Mouse (Mus musculus) MEL (cell line): ENCODE results near the gene Crim1. TPM values are rescaled to one million over a fixed set of nuclear protein-coding genes. Genes with fewer than 3 reads are reported as not detected.
A peak's percentile ranks its signal among the peaks of the same experiment; 100 is the strongest.

Source experiments
- DNase-seq: peaks from one replicate; pipeline ENCODE4 v3.0.0; 2011; ENCODE audit warnings: low read depth, low spot score
- H3K27ac ChIP-seq: 2 replicates; pipeline ENCODE4 v1.5.1; 2012; ENCODE audit warnings: low read depth, mild to moderate bottlenecking, control low read depth, low read length, moderate library complexity; ENCODE audit not compliant: control insufficient read depth
- H3K27me3 ChIP-seq, 2 experiments: fragments of 150-350 bp in 1 of 2; sonication (generic) in 1 of 2; 2 replicates each; pipeline ENCODE4 v1.6.1; 2012; ENCODE audit warnings: low read length in 2 of 2, mild to moderate bottlenecking in 2 of 2, improper control_type of control experiment in 1 of 2, moderate library complexity in 1 of 2; ENCODE audit not compliant: insufficient read depth in 2 of 2, control insufficient read depth in 1 of 2
- H3K36me3 ChIP-seq, 2 experiments: 2 replicates each; pipeline ENCODE4 v1.6.1; 2012 to 2014; ENCODE audit warnings: low read length in 2 of 2, improper control_type of control experiment in 1 of 2, inconsistent platforms in 1 of 2, mild to moderate bottlenecking in 1 of 2; ENCODE audit not compliant: insufficient read depth in 2 of 2, control insufficient read depth in 1 of 2
- H3K4me1 ChIP-seq, 2 experiments: fragments of 150-350 bp in 1 of 2; sonication (generic) in 1 of 2; 2 replicates each; pipeline ENCODE4 v1.6.1; 2012; ENCODE audit warnings: low read length in 2 of 2, improper control_type of control experiment in 1 of 2, mild to moderate bottlenecking in 1 of 2; ENCODE audit not compliant: insufficient read depth in 2 of 2, control insufficient read depth in 1 of 2
- H3K4me3 ChIP-seq, 2 experiments: fragments of 150-350 bp in 1 of 2; sonication (generic) in 1 of 2; 2 replicates each; pipeline ENCODE4 v1.5.1; 2012; ENCODE audit warnings: low read depth in 2 of 2, low read length in 2 of 2, mild to moderate bottlenecking in 2 of 2, moderate library complexity in 2 of 2, control low read depth in 1 of 2, improper control_type of control experiment in 1 of 2; ENCODE audit not compliant: control insufficient read depth in 1 of 2, insufficient read depth in 1 of 2
- H3K79me2 ChIP-seq: 2 replicates; pipeline ENCODE4 v1.6.1; 2012; ENCODE audit warnings: mild to moderate bottlenecking, low read length, moderate library complexity; ENCODE audit not compliant: control insufficient read depth, poor library complexity, insufficient read depth
- H3K9ac ChIP-seq: 2 replicates; pipeline ENCODE4 v1.6.1; 2012; ENCODE audit warnings: low read depth, mild to moderate bottlenecking, control low read depth, low read length, moderate library complexity; ENCODE audit not compliant: control insufficient read depth, poor library complexity, severe bottlenecking
- H3K9me3 ChIP-seq: fragments of 150-350 bp; sonication (generic); replicated peaks from 2 replicates; pipeline ENCODE4 v1.6.1; 2012; ENCODE audit warnings: mild to moderate bottlenecking, low read length, improper control_type of control experiment, moderate library complexity; ENCODE audit not compliant: insufficient read depth
- BHLHE40 ChIP-seq: IDR thresholded peaks from 2 replicates; pipeline ENCODE4 v1.6.1; 2012; ENCODE audit warnings: low read depth, mild to moderate bottlenecking, inconsistent platforms, low read length, improper control_type of control experiment, borderline replicate concordance
- CHD2 ChIP-seq: IDR thresholded peaks from 2 replicates; pipeline ENCODE4 v1.6.1; 2011; ENCODE audit warnings: low read length, improper control_type of control experiment
- ELF1 ChIP-seq: IDR thresholded peaks from 2 replicates; pipeline ENCODE4 v1.6.1; 2014; ENCODE audit warnings: low read depth, mild to moderate bottlenecking, inconsistent platforms, low read length, improper control_type of control experiment, moderate library complexity
- ETS1 ChIP-seq: IDR thresholded peaks from 2 replicates; pipeline ENCODE4 v1.6.1; 2012; ENCODE audit warnings: low read depth, mild to moderate bottlenecking, inconsistent platforms, low read length, improper control_type of control experiment, moderate library complexity
- MAFK ChIP-seq: IDR thresholded peaks from 2 replicates; pipeline ENCODE4 v1.6.1; 2011; ENCODE audit warnings: low read depth, mild to moderate bottlenecking, low read length, improper control_type of control experiment, borderline replicate concordance
- MYB ChIP-seq: IDR thresholded peaks from 2 replicates; pipeline ENCODE4 v1.6.1; 2011; ENCODE audit warnings: mild to moderate bottlenecking, low read depth, low read length, improper control_type of control experiment
- TBP ChIP-seq: IDR thresholded peaks from 2 replicates; pipeline ENCODE4 v1.8.0; 2011; ENCODE audit warnings: low read depth, low read length, improper control_type of control experiment
- TCF12 ChIP-seq: IDR thresholded peaks from 2 replicates; pipeline ENCODE4 v1.6.1; 2014; ENCODE audit warnings: low read depth, mild to moderate bottlenecking, inconsistent platforms, low read length, improper control_type of control experiment, moderate library complexity
- USF1 ChIP-seq: IDR thresholded peaks from 2 replicates; pipeline ENCODE4 v1.6.1; 2014; ENCODE audit warnings: low read depth, mild to moderate bottlenecking, inconsistent platforms, low read length, improper control_type of control experiment, moderate library complexity
- ZKSCAN1 ChIP-seq: IDR thresholded peaks from 2 replicates; pipeline ENCODE4 v1.6.1; 2012; ENCODE audit warnings: low read depth, mild to moderate bottlenecking, inconsistent platforms, low read length, improper control_type of control experiment, moderate library complexity
- ZMIZ1 ChIP-seq: IDR thresholded peaks from 2 replicates; pipeline ENCODE4 v1.6.1; 2012; ENCODE audit warnings: low read depth, mild to moderate bottlenecking, inconsistent platforms, low read length, improper control_type of control experiment, moderate library complexity
- polyA plus RNA-seq, 2 experiments: library from polyadenylated mRNA; stranded (reverse) in 1 of 2; unstranded in 1 of 2; fragments of >175 nt in 1 of 2; fragments of >200 nt in 1 of 2; gene quantifications; 2 replicates each; pipeline versions ENCODE4 v1.2.1 to v1.2.4; 2012; ENCODE audit warnings: low replicate concordance in 2 of 2, low read depth in 1 of 2; ENCODE audit not compliant: insufficient read length in 2 of 2, insufficient read depth in 1 of 2, missing spikeins in 1 of 2
- total RNA-seq: library from RNA; depleted of rRNA; stranded (reverse); fragments of 300-350 nt; gene quantifications from 2 replicates; pipeline ENCODE4 v1.2.3, GENCODE M21; 2012

Gene Crim1
- total and polyA plus RNA-seq, 3 experiments: not detected

DNA sequence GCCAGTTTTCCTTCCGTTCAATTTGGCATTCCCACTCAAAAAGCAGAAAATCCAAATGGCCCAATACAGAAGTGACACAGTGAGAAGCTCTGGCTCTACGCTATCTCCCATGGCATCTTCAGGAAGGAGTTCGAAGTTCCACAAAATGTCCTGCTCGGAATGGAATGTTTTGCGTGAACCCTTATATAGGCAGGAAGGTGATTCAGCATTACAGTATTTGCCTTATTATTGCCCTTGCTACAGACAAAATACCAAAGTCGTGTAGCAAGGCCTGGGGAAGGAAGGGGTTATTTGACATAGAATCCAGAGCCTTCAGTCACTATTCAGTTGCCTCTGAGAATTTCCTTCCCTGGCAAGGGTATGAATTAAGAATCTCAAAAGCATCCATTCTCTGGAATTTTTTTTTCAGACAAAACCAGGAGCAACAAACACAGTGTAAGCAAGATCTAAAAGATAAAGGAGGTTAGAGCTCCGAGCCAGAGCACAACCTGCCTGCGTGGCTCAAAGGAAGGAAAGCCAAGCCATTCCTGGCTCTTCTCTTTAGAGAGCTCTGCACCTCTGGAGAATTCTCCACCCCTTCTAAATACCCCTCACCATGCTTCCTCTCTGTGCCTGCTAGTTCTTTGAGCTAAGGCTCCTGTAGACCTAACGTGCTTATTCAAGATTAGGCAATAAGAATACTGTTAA lies 192.5 kb downstream of the Crim1 start:
- DNase-seq: no peak
- TF ChIP-seq ZMIZ1 (no peak), BHLHE40 (no peak), TBP (no peak), ZKSCAN1 (no peak), TCF12 (no peak), MYB (no peak)
- Histone ChIP-seq H3K27ac (no peak overlapping the region), H3K36me3 (no peaks in the 10 kb centered on the region; a peak in 1 of 4 replicates), H3K79me2 (no peaks in the 10 kb centered on the region), H3K4me3 (no peak overlapping the region), H3K27me3 (no peaks in the 10 kb centered on the region), H3K9ac (no peak overlapping the region), H3K4me1 (no peaks in the 10 kb centered on the region), H3K9me3 (no peaks in the 10 kb centered on the region)

DNA sequence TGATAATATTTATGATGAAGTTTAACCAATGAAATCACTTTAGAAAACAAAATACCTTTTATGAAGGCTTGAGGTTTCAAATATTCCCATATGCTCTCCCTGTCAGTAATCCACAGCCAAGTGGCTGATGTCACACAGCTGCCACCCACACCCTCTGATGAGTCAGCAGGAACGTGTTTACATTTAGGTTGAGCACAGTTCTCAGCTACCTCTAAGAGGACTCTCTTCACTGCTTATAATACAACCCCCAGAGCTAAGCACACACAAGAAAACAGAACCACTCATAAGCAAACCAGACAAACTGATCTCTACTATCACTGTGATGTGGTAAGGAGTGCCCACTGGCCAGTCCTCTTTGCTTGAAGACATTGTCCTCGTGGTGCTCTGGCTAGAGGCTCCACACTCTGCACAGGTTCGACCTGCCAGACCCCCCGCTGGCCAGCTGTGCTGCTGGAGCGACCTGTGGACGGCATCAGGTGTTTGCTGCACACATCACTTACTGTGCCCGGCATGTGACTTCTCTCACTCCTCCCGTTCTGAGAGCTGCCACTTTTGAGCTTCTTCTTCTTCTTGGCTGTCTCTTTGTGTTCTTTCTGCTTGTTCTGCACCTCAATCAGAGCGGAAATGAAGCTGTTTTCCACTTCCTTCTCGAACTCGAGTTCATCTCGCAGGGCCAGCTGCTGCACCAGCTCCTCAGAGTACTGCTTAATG lies 200.2 kb downstream of the Crim1 start:
- Histone ChIP-seq H3K4me3 (no peak overlapping the region), H3K36me3 (no peaks in the 10 kb centered on the region; a peak in 3 of 4 replicates), H3K9ac (no peak overlapping the region), H3K27ac (no peak overlapping the region), H3K9me3 (no peaks in the 10 kb centered on the region), H3K27me3 (no peaks in the 10 kb centered on the region), H3K79me2 (no peaks in the 10 kb centered on the region), H3K4me1 (peaks cover 0 to 6% of the 10 kb centered on the region in 2 experiments; a peak in 2 of 4 replicates)
- no peak for TF ChIP-seq TBP
- no peak for TF ChIP-seq MAFK
- TF ChIP-seq ETS1: peak; percentile 49; the same call in 1 of the 2 replicates
- DNase-seq: peak; percentile 27

DNA sequence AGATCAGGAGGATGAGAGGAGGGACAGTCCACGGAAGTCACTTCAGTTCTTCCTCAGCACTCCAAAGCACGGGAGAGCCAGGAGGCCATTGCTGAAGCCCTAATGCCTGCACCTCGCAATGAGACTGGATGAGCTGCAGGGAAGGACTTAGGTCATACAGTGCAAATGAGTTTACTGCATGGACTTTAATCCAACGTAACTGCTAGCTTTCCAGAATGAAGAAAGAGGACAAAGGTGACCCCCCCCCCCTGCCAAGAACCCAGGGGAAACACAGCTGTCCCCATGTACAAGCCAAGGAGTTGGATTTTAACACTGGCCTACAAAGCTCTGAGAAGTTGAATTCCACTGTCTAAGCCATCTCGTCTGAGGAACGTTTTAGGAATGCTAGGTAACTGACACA lies 201.3 kb downstream of the Crim1 start:
- no peaks in the 10 kb centered on the region for H3K9me3 ChIP-seq
- no peaks in the 10 kb centered on the region for H3K79me2 ChIP-seq
- no peaks in the 10 kb centered on the region; a peak in 3 of 4 replicates for H3K36me3 ChIP-seq
- TF ChIP-seq ELF1 (no peak), CHD2 (no peak), USF1 (no peak)
- TF ChIP-seq, all 39 proteins: peak for 0
- H3K27me3 ChIP-seq: no peaks in the 10 kb centered on the region
- H3K4me1 ChIP-seq: peaks cover 0 to 6% of the 10 kb centered on the region in 2 experiments; a peak in 2 of 4 replicates
- H3K27ac ChIP-seq: no peak overlapping the region
- no peak for DNase-seq
- no peak overlapping the region for H3K9ac ChIP-seq
- no peak overlapping the region for H3K4me3 ChIP-seq
